Mouse (Mus musculus) E14TG2a.4 (cell line): ENCODE measurements at regions not wholly inside any gene's neighbourhood (a gene's known extent, or its start where the extent isn't known, plus 50 kb on each side); places are given as distances from the start of the nearest gene placed in this dataset.

Experiments used
- CTCF ChIP-seq: conservative IDR thresholded peaks from 2 replicates; pipeline ENCODE4 v1.5.1; 2014; ENCODE audit warnings: low read length
- POU5F1 ChIP-seq: IDR thresholded peaks from 2 replicates; pipeline ENCODE4 v1.6.1; 2014; ENCODE audit warnings: low read length, borderline replicate concordance

GRCm38 (mm10) chr3:155577111-155577510, 483.9 kb downstream of the Lrriq3 start:
- no peak for TF ChIP-seq CTCF
- no peak for TF ChIP-seq POU5F1
